Comparison of ENCODE assay signal across 9 mouse cellular contexts in the genomic region with DNA sequence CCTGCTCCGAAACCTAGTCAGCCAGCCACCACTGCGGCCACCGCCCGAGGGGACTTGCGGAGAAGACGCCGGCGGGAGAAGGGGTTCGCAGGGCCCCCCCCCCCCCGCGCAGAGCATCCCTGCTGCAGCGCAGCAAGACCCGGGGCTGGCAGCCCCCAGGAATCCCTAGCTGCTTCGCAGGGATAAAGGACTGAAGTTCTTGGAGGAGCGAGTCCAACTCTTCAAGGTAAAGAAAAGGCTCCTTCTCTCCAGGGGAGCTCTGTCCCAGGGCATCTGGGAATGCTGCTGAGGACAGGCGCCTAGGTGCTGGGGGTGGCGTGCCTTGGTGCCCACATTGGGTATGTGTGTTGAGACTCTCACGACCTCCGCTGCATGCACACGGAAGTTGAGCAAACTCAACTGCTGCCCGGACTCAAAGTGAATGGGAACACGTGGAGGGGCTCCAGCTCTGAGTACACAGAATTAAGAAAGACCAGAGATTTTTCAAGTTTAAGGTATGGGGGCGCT. TPM values are rescaled to one million over a fixed set of nuclear protein-coding genes. Genes with fewer than 3 reads are reported as not detected.
DNase-seq lines count a peak whose midpoint lies in the region; ATAC-seq and TF ChIP-seq lines count a peak whose summit lies in the region.
"Had no signal": no experiment of that assay in that cellular context is flagged by ENCODE, and none has a peak within 500 bp of the region (broad histone marks: within the 10 kb centered on the region; RNA-seq: fewer than 3 reads in every experiment).

Gene Acan (plus strand): TSS at position 101 of the 507 bp plus-strand sequence.

- H3K27ac ChIP-seq in heart, embryonic 16.5 days (ENCODE audit: low read length) = no peak within 1 kb of the TSS
- no peak within 1 kb of the TSS for H3K27ac ChIP-seq in forebrain, postnatal 0 days (ENCODE audit: low read depth, low read length)
- no peak within 1 kb of the TSS for H3K27ac ChIP-seq in midbrain, embryonic 13.5 days

- H3K4me3 ChIP-seq in heart, embryonic 16.5 days (ENCODE audit: low read length) = peak within 1 kb of the TSS; percentile 55
- peak within 1 kb of the TSS; percentile 55 for H3K4me3 ChIP-seq in forebrain, postnatal 0 days (ENCODE audit: low read depth, low read length)
- peak within 1 kb of the TSS; percentile 53 for H3K4me3 ChIP-seq in midbrain, embryonic 13.5 days (replicated peaks)
- H3K4me3 ChIP-seq: erythroblast, embryonic 14.5 days had no signal

- no peak for DNase-seq in heart, postnatal 10 days
- DNase-seq in WW6 (ENCODE audit: low read depth, low spot score) = peak; percentile 26
- DNase-seq in forebrain, postnatal 0 days = peak; percentile 18
- no peak for DNase-seq in c-Kit-positive CD71-positive TER-119-positive erythroid progenitor cells, embryonic 14.5 days (ENCODE audit: low spot score)
- no peak for DNase-seq in left cerebral cortex, postnatal 10 days (ENCODE audit: extremely low spot score in 1 of 2, low spot score in 2 of 2)
- DNase-seq in left cerebral cortex, adult 8-10 months (ENCODE audit: low spot score in 2 of 2) = no peak

- peak within 1 kb of the TSS; percentile 61 for H3K9ac ChIP-seq in heart, embryonic 16.5 days (ENCODE audit: low read length)
- peak within 1 kb of the TSS; percentile 45 for H3K9ac ChIP-seq in forebrain, postnatal 0 days
- peak within 1 kb of the TSS; percentile 54 for H3K9ac ChIP-seq in midbrain, embryonic 13.5 days (replicated peaks)

- TF ChIP-seq CTCF in forebrain, postnatal 0 days (IDR thresholded peaks at IDR 0.05; ENCODE audit: low read depth) = no peak

- ATAC-seq in heart, embryonic 16.5 days (replicated peaks; ENCODE audit: extremely low read depth, insufficient read depth, low FRiP score) = no peak
- ATAC-seq in forebrain, postnatal 0 days = peak; percentile 15; the same call in 1 of the 2 replicates
- ATAC-seq in midbrain, embryonic 13.5 days = 0 out of 2 replicates have a peak, but pooled peaks have one; percentile 11

- H3K4me2 ChIP-seq in heart, embryonic 16.5 days (ENCODE audit: low read depth, low read length) = peak within 1 kb of the TSS; percentile 76
- H3K4me2 ChIP-seq in forebrain, postnatal 0 days (ENCODE audit: low read depth) = peak within 1 kb of the TSS; percentile 96
- peak within 1 kb of the TSS; percentile 98 for H3K4me2 ChIP-seq in midbrain, embryonic 13.5 days (replicated peaks)

- WGBS in heart, embryonic 16.5 days = 1% methylated on average over 20 of the region's 23 CpGs
- WGBS in forebrain, postnatal 0 days = 3% methylated on average over 22 of the region's 23 CpGs
- WGBS in midbrain, embryonic 13.5 days = under 1% methylated on average over 21 of the region's 23 CpGs

- no peaks in the 10 kb centered on the region for H3K9me3 ChIP-seq in heart, embryonic 16.5 days (replicated peaks; ENCODE audit: control insufficient read depth, low read length)
- no peaks in the 10 kb centered on the region for H3K9me3 ChIP-seq in forebrain, postnatal 0 days (ENCODE audit: low read length)
- no peaks in the 10 kb centered on the region for H3K9me3 ChIP-seq in midbrain, embryonic 13.5 days

- no peaks in the 10 kb centered on the region for H3K36me3 ChIP-seq in heart, embryonic 16.5 days (ENCODE audit: control insufficient read depth, insufficient read depth)
- no peaks in the 10 kb centered on the region for H3K36me3 ChIP-seq in forebrain, postnatal 0 days (ENCODE audit: insufficient read depth)
- no peaks in the 10 kb centered on the region for H3K36me3 ChIP-seq in midbrain, embryonic 13.5 days

- H3K4me1 ChIP-seq in heart, embryonic 16.5 days (ENCODE audit: control insufficient read depth, insufficient read depth, low read length) = no peaks in the 10 kb centered on the region; the same call in 1 of the 2 replicates
- 0 out of 2 replicates have a peak, but pooled peaks cover 3% of the 10 kb centered on the region for H3K4me1 ChIP-seq in forebrain, postnatal 0 days (ENCODE audit: insufficient read depth)
- peaks cover 21% of the 10 kb centered on the region for H3K4me1 ChIP-seq in midbrain, embryonic 13.5 days (replicated peaks)

- intact Hi-C loops in heart, postnatal 10 days (cut with DNase I) = no loop called here
- intact Hi-C loops in left cerebral cortex, postnatal 10 days (cut with DNase I) = no loop called here

- H3K27me3 ChIP-seq in heart, embryonic 16.5 days (ENCODE audit: control insufficient read depth, insufficient read depth, low read length) = peaks cover 69% of the 10 kb centered on the region
- H3K27me3 ChIP-seq in forebrain, postnatal 0 days (ENCODE audit: insufficient read depth, low read length) = peaks cover 28% of the 10 kb centered on the region
- peaks cover 65% of the 10 kb centered on the region for H3K27me3 ChIP-seq in midbrain, embryonic 13.5 days

RNA-seq across cellular contexts. Expression of gene Acan, which starts in this region (rescaled TPM):
- polyA plus RNA-seq in heart, embryonic 16.5 days (2015; fragmentation: Nextera tagmentation; extraction: Ambion mirVana) = 2.1 and 2.2 TPM in 2 replicates
- 1 to 10 TPM; 1.8 to 2.3 TPM for total RNA-seq in heart, postnatal 10 days (2021)
- total RNA-seq in forebrain, postnatal 0 days (2014; rRNA removed) = 1.4 and 5.0 TPM in 2 replicates
- polyA plus RNA-seq in forebrain, postnatal 0 days (2015; fragmentation: Nextera tagmentation; extraction: Ambion mirVana) = 0.28 and 0.50 TPM in 2 replicates
- 0.08 TPM in 2 replicates for polyA plus RNA-seq in midbrain, embryonic 13.5 days (2015; fragmentation: Nextera tagmentation; extraction: Ambion mirVana)
- total RNA-seq in left cerebral cortex, postnatal 10 days (2021) = 1 to 10 TPM; 3.3 to 3.6 TPM
- total RNA-seq in left cerebral cortex, adult 8-10 months (2022) = 1 to 10 TPM; 3.7 to 4.7 (median 4.4) TPM
- polyA plus RNA-seq: erythroblast, embryonic 14.5 days had no signal

Comparison
In these comparisons a context has a peak if more than half of its experiments do, and no peak if none do; other contexts are left out.
1. Peak in ATAC-seq, H3K4me3 ChIP-seq, H3K9ac ChIP-seq and H3K4me2 ChIP-seq in midbrain, embryonic 13.5 days; RNA of the gene not detected or under 1 TPM.
2. DNase-seq: peak in WW6 (single experiment) and forebrain, postnatal 0 days (single experiment); none in heart, postnatal 10 days (0 of 2), c-Kit-positive CD71-positive TER-119-positive erythroid progenitor cells, embryonic 14.5 days (single experiment), left cerebral cortex, postnatal 10 days (0 of 2) and left cerebral cortex, adult 8-10 months (0 of 2).
3. Peak in every context shown above with its lines, with median percentiles within 50 percentile points of each other: H3K4me2 ChIP-seq, H3K4me3 ChIP-seq and H3K9ac ChIP-seq.